Mouse (Mus musculus): ENCODE results near the gene Cd80.
"Not testable (repeated sequence)": the region's sequence is repeated elsewhere in the genome, so short reads cannot be mapped to it uniquely, and the experiment has no call there.

The Cd80 gene

GRCm38 (mm10) chr16:38472507-38472873 lies 17.1 kb downstream of the Cd80 start:
- DNase-seq (ENCODE audit: low spot score): no peak

- no peak for DNase-seq (ENCODE audit: low spot score)
Observed at GRCm38 (mm10) chr16:38473661-38474060, 18.3 kb downstream of the Cd80 start.

DNA sequence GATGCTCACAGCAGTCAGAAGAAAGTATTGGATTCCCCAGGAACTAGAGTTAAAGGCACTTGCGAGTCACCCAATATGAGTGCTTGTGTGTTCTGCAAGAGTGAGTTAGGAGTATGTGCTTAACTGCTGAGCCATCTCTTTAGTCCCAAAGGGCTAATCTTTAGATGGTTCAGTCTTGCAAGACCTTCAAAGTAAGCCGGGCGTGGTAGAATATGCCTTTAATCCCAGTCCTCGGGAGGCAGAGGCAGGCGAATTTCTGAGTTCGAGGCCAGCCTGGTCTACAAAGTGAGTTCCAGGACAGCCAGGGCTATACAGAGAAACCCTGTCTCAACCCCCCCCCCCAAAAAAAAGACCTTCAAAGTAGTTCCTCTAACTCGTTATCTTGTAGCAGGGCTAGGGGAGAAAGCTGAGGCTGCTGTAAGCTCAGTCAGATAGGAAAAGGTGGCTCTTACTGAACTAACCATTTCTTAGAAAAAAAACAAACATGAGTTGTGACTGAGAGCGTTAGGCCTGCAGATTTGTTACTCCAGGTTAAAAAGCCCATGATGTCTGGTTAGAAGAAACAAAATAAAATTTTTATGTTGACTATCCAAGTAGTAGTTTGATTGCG lies 19.4 kb downstream of the Cd80 start:
- no peak for DNase-seq (ENCODE audit: low spot score)

GRCm38 (mm10) chr16:38475681-38476311 lies 20.4 kb downstream of the Cd80 start:
- no peak for DNase-seq (ENCODE audit: low spot score)

GRCm38 (mm10) chr16:38476312-38477240 lies 21.2 kb downstream of the Cd80 start:
- DNase-seq (ENCODE audit: low spot score): no peak

GRCm38 (mm10) chr16:38477241-38477608 lies 21.9 kb downstream of the Cd80 start:
- not testable (repeated sequence) for DNase-seq (ENCODE audit: low spot score)

GRCm38 (mm10) chr16:38478296-38478695 lies 22.9 kb downstream of the Cd80 start:
- no peak for DNase-seq (ENCODE audit: low spot score)

DNA sequence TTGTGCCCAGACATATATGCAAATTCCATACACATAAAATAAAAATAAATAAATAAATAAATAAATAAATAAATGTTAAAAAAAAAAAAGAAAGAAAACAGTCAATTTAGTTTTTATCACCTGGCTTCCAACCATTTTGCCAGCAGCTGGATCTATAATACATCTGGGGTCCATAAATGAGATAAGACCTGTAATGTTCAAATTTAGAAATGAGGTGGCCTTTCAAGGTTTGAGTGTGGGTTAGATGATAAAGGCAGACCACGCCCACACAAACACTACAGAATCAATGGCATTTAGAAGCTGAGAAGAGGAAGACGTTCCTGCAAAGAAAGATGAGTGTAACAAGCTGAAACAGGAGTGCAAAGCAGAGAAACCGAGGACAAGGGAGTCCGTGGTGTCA lies 26.0 kb downstream of the Cd80 start:
- DNase-seq (ENCODE audit: low spot score): no peak

GRCm38 (mm10) chr16:38482780-38483562 lies 27.6 kb downstream of the Cd80 start:
- no peak for DNase-seq (ENCODE audit: low spot score)

GRCm38 (mm10) chr16:38483582-38484309 lies 28.4 kb downstream of the Cd80 start:
- no peak for DNase-seq (ENCODE audit: low spot score)

DNA sequence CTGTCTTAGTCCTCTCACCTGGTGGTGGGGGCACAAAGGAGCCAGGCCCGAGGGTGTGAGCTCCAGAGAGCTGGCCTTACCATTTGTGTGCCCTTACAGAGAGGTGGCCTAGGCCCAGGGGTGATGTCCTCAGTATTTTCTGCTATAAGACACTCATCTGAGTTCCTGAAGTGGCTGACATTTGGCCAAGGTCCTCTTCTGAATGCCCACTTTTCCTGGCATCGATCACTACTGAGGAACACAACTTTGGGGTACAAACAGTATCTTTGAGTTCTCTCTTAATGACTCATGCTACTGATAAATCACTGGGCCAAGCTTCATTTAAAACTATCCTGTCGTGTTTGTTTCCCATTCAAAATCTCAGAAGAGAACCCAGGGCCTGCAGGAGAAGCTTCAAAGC lies 37.2 kb downstream of the Cd80 start:
- DNase-seq (ENCODE audit: low spot score): no peak

- no peak for DNase-seq (ENCODE audit: low spot score)
Observed at GRCm38 (mm10) chr16:38493890-38494289, 38.5 kb downstream of the Cd80 start.

DNA sequence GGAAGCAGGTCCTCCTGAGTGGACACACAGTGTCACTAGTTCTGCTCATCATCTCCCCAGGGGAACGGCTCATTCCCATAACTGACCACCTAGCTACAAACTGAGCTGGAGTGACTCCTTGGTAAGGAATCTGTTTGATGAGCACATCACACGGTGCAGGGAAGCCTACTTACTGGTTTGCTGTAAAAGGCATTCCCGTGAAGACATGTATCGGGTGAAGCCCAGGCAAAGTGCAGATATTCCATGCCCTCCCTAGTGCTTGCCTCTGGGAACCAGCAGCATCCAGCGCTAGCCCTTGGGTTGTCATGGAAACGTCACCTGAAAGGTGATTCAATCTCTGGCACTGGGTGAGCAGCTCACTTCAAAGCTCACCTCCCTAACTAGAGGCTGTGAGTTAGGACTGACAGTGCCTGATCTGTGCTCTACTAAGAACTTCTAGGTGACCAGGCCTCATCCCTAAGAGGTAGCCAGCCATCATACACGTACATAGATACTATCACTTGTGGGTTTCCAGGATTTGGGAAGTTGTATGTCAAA lies 41.3 kb downstream of the Cd80 start:
- no peak for DNase-seq (ENCODE audit: low spot score)

DNA sequence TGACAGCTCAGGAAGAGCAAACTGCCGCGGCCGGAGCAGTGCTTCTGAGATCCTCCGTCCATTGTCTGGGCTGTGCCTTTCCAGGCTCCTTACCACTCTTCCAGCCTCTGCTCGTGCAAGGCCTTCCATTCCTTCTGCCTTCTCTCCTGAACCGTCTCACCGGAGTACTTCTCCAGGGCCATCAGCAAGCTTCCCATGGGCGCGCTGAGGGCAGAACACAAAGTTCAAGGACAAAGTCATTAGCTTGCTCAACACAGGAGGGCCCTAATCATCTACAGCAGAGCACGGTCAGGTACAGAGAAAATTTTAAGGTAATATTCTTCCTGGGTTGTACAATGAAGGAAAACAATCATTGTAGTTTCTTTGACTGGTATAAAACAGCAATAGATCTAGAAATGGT lies 47.1 kb downstream of the Cd80 start:
- DNase-seq (ENCODE audit: low spot score): no peak

- no peak for DNase-seq (ENCODE audit: low spot score)
Observed at GRCm38 (mm10) chr16:38503528-38503927, 48.2 kb downstream of the Cd80 start.

DNA sequence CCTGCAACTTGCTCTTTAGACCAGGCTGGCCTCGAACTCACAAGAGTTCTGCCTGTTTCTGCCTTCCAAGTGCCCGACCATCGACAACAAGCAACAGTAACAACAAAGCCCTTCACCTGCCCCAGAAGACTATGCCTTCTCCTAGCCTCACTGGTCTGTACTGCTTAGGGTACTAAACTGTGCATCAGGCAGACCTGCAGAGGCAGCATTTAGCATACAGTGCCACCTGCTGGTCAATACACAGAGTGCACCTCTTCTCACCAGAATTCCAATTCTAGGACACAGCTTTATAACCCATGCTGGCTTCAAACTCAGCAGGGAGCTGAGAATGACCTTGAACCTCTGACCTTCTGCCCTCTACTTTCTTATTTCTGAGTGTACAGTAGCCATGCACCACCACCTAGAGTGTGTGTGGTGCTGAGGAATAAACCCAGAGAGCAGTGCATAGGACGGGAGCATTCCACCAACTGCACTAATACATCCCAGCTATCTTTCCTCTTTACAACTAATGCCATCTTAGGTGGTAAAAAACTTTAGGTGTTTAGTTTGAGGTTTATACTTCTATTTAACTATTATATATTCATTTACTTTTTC lies 50.8 kb downstream of the Cd80 start:
- no peak for DNase-seq (ENCODE audit: low spot score)

DNA sequence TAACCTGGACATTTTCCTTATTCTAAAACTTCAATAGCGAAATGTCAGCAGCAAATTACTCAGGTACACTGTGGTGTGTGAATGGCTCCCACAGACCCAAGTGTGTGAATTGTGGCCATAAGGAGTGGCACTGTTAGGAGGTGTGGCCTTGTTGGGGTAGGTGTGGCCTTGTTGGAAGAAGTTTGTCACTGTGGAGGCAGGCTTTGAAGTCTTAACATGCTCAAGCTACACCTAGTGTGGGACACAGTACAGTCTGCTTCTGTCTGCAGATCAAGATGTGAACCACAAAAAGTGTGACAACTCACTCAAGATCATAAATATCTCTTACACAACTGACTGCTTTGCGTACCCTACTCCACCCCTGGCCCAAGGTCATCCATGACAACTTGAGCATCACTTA lies 55.5 kb downstream of the Cd80 start:
- DNase-seq (ENCODE audit: low spot score): no peak

DNA sequence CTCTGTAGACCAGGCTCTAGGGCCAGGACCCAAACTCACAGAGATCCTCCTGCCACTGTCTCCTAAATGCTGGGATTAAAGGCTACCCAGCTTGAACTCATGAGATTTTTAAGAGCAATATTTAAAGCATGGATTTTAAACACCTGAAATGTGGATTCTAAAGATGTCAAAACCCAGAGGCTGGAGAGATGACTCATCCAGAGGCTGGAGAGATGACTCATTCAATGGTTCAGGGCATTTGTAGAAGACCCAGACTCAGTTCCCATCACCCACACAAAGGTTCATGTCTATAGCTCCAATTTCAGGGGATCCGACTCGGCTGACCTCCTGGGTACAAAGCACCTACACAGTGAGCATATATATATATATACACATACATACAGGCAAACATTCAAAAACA lies 63.8 kb downstream of the Cd80 start:
- DNase-seq (ENCODE audit: low spot score): no peak

- DNase-seq (ENCODE audit: low spot score): no peak
Observed at GRCm38 (mm10) chr16:38521211-38521987, 66.0 kb downstream of the Cd80 start.

Measured in spleen, adult 12 weeks (tissue).